In the genomic region with DNA sequence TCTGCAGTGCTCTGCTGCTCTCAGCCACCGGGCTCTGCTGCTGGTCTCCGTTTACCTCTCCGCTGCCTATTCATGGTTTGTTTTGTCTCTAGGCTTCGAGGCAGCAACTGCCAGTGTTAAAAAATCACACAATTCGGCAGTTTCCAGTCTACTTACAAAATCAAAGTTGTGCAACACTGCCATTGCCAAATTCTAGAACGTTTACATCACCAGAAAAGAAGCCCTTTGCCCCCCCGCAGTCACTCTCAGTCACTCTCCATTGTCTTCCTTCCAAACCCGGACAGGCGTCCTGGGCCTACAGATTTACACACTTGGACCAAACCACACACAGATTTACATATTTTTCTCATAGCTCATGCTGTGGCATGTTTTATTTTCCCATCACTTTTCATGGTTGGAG, we compare ENCODE assay signal across 12 mouse cellular contexts. TPM values are rescaled to one million over a fixed set of nuclear protein-coding genes. Genes with fewer than 3 reads are reported as not detected.
DNase-seq lines count a peak whose midpoint lies in the region; ATAC-seq and TF ChIP-seq lines count a peak whose summit lies in the region.
"Had no signal": no experiment of that assay in that cellular context is flagged by ENCODE, and none has a peak within 500 bp of the region (broad histone marks: within the 10 kb centered on the region; RNA-seq: fewer than 3 reads in every experiment).

No protein-coding gene starts in this region.

- no peak overlapping the region for H3K27ac ChIP-seq in liver, embryonic 14.5 days
- H3K27ac ChIP-seq in hindbrain, embryonic 10.5 days: no peak overlapping the region
- H3K27ac ChIP-seq: embryonic facial prominence, embryonic 15.5 days; heart, embryonic 15.5 days had no signal

- TF ChIP-seq CTCF in liver, embryonic 14.5 days (IDR thresholded peaks at IDR 0.05; ENCODE audit: low read depth): no peak

- 0 out of 2 replicates have a peak, but pooled peaks have one; percentile 10 for TF ChIP-seq EP300 in liver, embryonic 14.5 days (IDR thresholded peaks at IDR 0.05; ENCODE audit: low read depth)

- H3K4me1 ChIP-seq in liver, embryonic 14.5 days (replicated peaks; ENCODE audit: control insufficient read depth in 2 of 2, insufficient read depth in 2 of 2, low read length in 1 of 2): no peaks in the 10 kb centered on the region
- H3K4me1 ChIP-seq in hindbrain, embryonic 10.5 days (replicated peaks): no peaks in the 10 kb centered on the region

- no peaks in the 10 kb centered on the region for H3K9me3 ChIP-seq in liver, embryonic 14.5 days (ENCODE audit: control insufficient read depth, low read length)
- H3K9me3 ChIP-seq in hindbrain, embryonic 10.5 days: no peaks in the 10 kb centered on the region
- H3K9me3 ChIP-seq: embryonic facial prominence, embryonic 15.5 days; heart, embryonic 15.5 days had no signal

- no peaks in the 10 kb centered on the region for H3K27me3 ChIP-seq in liver, embryonic 14.5 days (ENCODE audit: control insufficient read depth, insufficient read depth, low read length)
- no peaks in the 10 kb centered on the region for H3K27me3 ChIP-seq in hindbrain, embryonic 10.5 days (ENCODE audit: insufficient read depth, poor library complexity, severe bottlenecking)
- H3K27me3 ChIP-seq: embryonic facial prominence, embryonic 15.5 days; heart, embryonic 15.5 days had no signal

- no peak overlapping the region for H3K9ac ChIP-seq in liver, embryonic 14.5 days (replicated peaks)
- H3K9ac ChIP-seq: embryonic facial prominence, embryonic 15.5 days; heart, embryonic 15.5 days had no signal

- H3K36me3 ChIP-seq in liver, embryonic 14.5 days (replicated peaks; ENCODE audit: control insufficient read depth, insufficient read depth, low read depth): peaks cover 24% of the 10 kb centered on the region
- H3K36me3 ChIP-seq in hindbrain, embryonic 10.5 days: peaks cover 45% of the 10 kb centered on the region

- no peak overlapping the region for H3K4me3 ChIP-seq in liver, embryonic 14.5 days (ENCODE audit: insufficient read depth in 1 of 2, low read depth in 2 of 2, low read length in 2 of 2)
- no peak overlapping the region for H3K4me3 ChIP-seq in hindbrain, embryonic 10.5 days
- H3K4me3 ChIP-seq: embryonic facial prominence, embryonic 15.5 days; heart, embryonic 15.5 days had no signal

- WGBS in liver, embryonic 14.5 days (ENCODE audit: insufficient replicate concordance): 69% methylated on average over 9 of the region's 9 CpGs
- WGBS in hindbrain, embryonic 10.5 days: 81% methylated on average over 9 of the region's 9 CpGs

- no peak overlapping the region for H3K4me2 ChIP-seq in liver, embryonic 14.5 days (ENCODE audit: low read depth)
- H3K4me2 ChIP-seq: embryonic facial prominence, embryonic 15.5 days; heart, embryonic 15.5 days had no signal

- peak; percentile 59 for DNase-seq in adrenal gland, postnatal 10 days
- no peak for DNase-seq in adrenal gland, postnatal 25 days
- DNase-seq in liver, embryonic 14.5 days (ENCODE audit: low read depth in 3 of 3, low spot score in 3 of 3): peak in 1 of 3 experiments; percentile 38
- DNase-seq in liver: no peak
- peak; percentile 73 for DNase-seq in lung, postnatal 10 days
- peak; percentile 22 for DNase-seq in yolk sac, embryonic 10.5 days (ENCODE audit: low spot score)
- DNase-seq in hindbrain, embryonic 10.5 days (ENCODE audit: low spot score): no peak
- DNase-seq: cerebellum, postnatal 25 days had no signal

- ATAC-seq in liver, embryonic 14.5 days (ENCODE audit: insufficient read depth): no peak
- ATAC-seq in erythroblast, adult 5-6 weeks (replicated peaks; ENCODE audit: low FRiP score, poor library complexity, severe bottlenecking): no peak
- ATAC-seq: inflammation-experienced regulatory T-cells, adult 6 months had no signal

RNA-seq across cellular contexts. Expression of a gene that starts 13.0 kb away (rescaled TPM):
- total RNA-seq in adrenal gland, postnatal 10 days (2021): 10 to 100 TPM; 12.4 to 13.7 TPM
- 15.0 and 16.2 TPM in 2 replicates for total RNA-seq in adrenal gland, postnatal 25 days (2021)
- polyA plus RNA-seq in liver, embryonic 14.5 days (2012; rRNA removed): 8.1 and 12.0 TPM in 2 replicates
- polyA plus RNA-seq in liver, embryonic 14.5 days (2014; fragmentation: Nextera tagmentation; extraction: Ambion mirVana): 17.1 and 17.9 TPM in 2 replicates
- 13.8 and 17.8 TPM in 2 replicates for polyA plus RNA-seq in hindbrain, embryonic 10.5 days (2016; fragmentation: Nextera tagmentation; extraction: Ambion mirVana)
- total RNA-seq in erythroblast, adult 5-6 weeks (2015; ENCODE audit: low replicate concordance): 23.4 and 27.3 TPM in 2 replicates
- total RNA-seq in erythroblast, adult 5-6 weeks (2017; ENCODE audit: low replicate concordance): 13.5 and 16.2 TPM in 2 replicates

RNA-seq across cellular contexts. Expression of a gene that starts 13.0 kb away (rescaled TPM):
- 10 to 100 TPM; 16.1 to 19.1 TPM for total RNA-seq in adrenal gland, postnatal 10 days (2021)
- total RNA-seq in adrenal gland, postnatal 25 days (2021): 21.1 and 21.7 TPM in 2 replicates
- polyA plus RNA-seq in liver, embryonic 14.5 days (2012; rRNA removed): 3.9 and 5.0 TPM in 2 replicates
- 6.9 and 7.3 TPM in 2 replicates for polyA plus RNA-seq in liver, embryonic 14.5 days (2014; fragmentation: Nextera tagmentation; extraction: Ambion mirVana)
- polyA plus RNA-seq in hindbrain, embryonic 10.5 days (2016; fragmentation: Nextera tagmentation; extraction: Ambion mirVana): 13.1 and 14.9 TPM in 2 replicates
- 3.8 and 5.9 TPM in 2 replicates for total RNA-seq in erythroblast, adult 5-6 weeks (2015; ENCODE audit: low replicate concordance)
- total RNA-seq in erythroblast, adult 5-6 weeks (2017; ENCODE audit: low replicate concordance): 6.1 and 8.2 TPM in 2 replicates

Comparison
In these comparisons a context has a peak if more than half of its experiments do, and no peak if none do; other contexts are left out.
1. DNase-seq: peak in adrenal gland, postnatal 10 days (single experiment), lung, postnatal 10 days (single experiment) and yolk sac, embryonic 10.5 days (single experiment); none in adrenal gland, postnatal 25 days (single experiment), liver (single experiment) and hindbrain, embryonic 10.5 days (single experiment).